Mouse (Mus musculus): ENCODE measurements around the gene Ccdc57.

- no peak for TF ChIP-seq CTCF (IDR thresholded peaks at IDR 0.05; ENCODE audit: low read depth)
- TF ChIP-seq EP300 (optimal IDR thresholded peaks at IDR 0.05) = no peak
Measured at GRCm38 (mm10) chr11:120820546-120820945, 112.1 kb downstream of the Ccdc57 start.

Measured in stomach, postnatal 0 days (tissue).